Mouse (Mus musculus) CD4-positive naive resting alpha-beta T cell, adult 76 days (primary cell): Measurements from ENCODE around the gene 9830107B12Rik. TPM values are rescaled to one million over a fixed set of nuclear protein-coding genes. Genes with fewer than 3 reads are reported as not detected.

Experiments
- total RNA-seq: library from RNA; stranded (reverse); gene quantifications from one replicate; pipeline ENCODE4 v1.2.4, GENCODE M21; 2023

9830107B12Rik gene
- total RNA-seq, result not detected

DNA sequence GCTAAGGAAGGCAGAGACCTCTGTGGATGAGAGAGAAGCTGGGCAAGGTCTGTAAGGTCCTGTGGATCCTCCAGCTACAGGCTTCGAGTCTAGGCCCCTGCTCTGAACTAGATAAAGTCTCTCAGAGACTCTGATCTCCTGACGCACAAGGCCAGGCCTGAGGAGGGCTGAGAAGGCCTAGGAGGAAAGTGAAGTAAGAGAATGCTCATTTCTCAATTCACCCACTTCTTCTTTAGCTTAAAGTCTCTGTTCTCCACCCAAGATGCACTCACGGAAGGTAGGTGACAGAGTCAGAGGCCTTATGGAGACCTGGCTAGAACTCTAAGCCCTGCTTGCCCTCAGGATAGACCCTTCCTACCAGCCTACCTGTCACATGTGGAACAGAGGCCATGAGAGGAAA lies at the start of gene 9830107B12Rik:
9830107B12Rik (minus strand) TSS at position 149 of the 400 bp plus-strand sequence.

DNA sequence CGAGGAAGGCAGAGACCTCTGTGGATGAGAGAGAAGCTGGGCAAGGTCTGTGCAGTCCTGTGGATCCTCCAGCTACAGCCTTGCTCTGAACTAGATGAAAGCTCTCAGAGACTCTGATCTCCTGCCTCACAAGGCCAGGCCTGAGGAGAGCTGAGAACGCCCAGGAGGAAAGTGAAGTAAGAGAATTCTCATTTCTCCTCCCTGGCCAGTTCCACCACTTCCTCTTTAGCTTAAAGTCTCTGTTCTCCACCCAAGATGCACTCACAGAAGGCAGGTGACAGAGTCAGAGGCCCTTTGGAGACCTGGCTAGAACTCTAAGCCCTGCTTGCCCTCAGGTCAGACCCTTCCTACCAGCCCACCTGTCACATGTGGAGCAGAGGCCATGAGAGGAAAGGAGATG lies 21.0 kb upstream of the 9830107B12Rik start, which contains the start of gene A530064D06Rik:
A530064D06Rik (minus strand) TSS at position 173 of the 400 bp plus-strand sequence.

DNA sequence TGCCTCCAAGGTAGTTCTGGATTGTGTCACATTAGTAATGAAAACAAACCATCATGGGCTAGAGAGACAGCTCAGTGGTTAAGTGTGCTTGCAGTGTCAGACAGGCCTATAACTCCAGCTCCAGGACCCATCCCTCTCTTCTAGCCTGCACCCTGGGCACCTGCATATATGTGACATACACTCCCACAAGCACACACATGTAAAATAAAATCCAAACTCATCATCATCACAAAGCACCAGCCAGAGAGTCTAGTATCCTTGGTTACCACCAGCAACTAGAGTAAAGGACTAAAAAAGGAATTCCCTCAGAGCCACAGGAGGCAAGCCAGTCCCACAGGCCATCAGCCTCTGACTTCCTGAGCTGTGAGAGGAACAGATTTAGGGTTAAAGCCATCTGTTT lies 57.0 kb downstream of the 9830107B12Rik start, which contains the start of gene 1700067P10Rik:
1700067P10Rik (plus strand) TSS at position 301 of the 400 bp plus-strand sequence.

Other genes with a start within 250 kb of the 9830107B12Rik start
- 75.2 TPM for gene Foxp4, start 221.6 kb downstream of the 9830107B12Rik start, total RNA-seq
- not detected for gene 1700122O11Rik, start 108.0 kb downstream of the 9830107B12Rik start, total RNA-seq
- not detected for gene 1700067P10Rik, start 56.9 kb downstream of the 9830107B12Rik start, total RNA-seq
- gene A530064D06Rik, start 21.0 kb upstream of the 9830107B12Rik start, total RNA-seq, result 0.73 TPM
- gene Trem1, start 86.5 kb upstream of the 9830107B12Rik start, total RNA-seq, result 1.5 TPM
- not detected for gene Trem3, start 101.5 kb upstream of the 9830107B12Rik start, total RNA-seq
- gene Treml4, start 118.0 kb upstream of the 9830107B12Rik start, total RNA-seq, result 4.2 TPM
- 87.7 TPM for gene Treml2, start 153.2 kb upstream of the 9830107B12Rik start, total RNA-seq
- gene B430306N03Rik, start 169.9 kb upstream of the 9830107B12Rik start, total RNA-seq, result 4.7 TPM
- gene Trem2, start 200.1 kb upstream of the 9830107B12Rik start, total RNA-seq, result 0.56 TPM
- gene Treml1, start 213.6 kb upstream of the 9830107B12Rik start, total RNA-seq, result 1.2 TPM